Mouse (Mus musculus): Measurements from ENCODE around the gene Git1. TPM values are rescaled to one million over a fixed set of nuclear protein-coding genes. Genes with fewer than 3 reads are reported as not detected.
A peak's percentile ranks its signal among the peaks of the same experiment; 100 is the strongest.

Git1 gene
- polyA plus RNA-seq, 1 experiment = 110 TPM

DNA sequence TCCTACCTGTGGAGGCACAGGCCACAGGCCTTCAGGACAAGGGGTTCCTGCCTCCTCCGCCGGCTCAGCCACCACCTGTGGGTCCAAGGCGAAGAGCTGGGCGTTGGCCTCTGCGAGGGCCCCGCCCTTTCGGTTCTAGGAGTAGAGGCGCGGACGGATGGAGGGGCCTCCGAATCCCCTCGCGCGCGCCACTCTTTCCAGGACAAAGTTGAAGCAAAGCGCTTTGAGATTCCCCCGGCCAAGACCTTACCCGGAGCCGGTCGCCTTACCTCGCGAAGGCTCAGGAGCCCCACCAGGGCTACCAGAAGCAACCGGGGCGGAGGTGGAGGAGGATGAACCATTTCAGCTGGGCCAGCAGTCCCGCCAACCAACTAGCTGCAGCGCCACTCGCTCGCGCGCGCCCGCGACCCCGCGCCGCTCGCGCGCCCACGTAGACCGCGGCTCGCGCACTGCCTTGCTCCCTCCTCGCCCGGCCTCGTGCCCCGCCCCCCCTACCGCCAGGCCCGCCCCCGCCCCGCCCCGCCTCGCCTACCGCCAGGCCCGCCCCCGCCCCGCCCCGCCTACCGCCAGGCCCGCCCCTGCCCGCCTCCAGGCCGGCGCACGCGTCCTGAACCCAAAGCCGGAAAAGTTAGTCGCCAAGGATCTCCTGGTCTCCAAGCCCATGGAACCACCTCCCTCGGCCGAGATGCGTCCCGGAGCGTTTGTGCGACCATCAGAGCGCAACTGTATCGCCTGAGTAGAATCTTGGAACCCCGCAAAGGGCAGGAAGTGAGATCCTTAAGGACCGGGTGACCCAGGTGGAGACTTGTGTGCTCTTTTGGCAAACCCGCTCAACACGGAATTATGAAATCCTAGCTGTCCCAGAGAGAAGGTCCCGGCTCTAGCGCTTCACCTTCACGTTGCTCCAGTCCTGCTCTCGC, 19.8 kb downstream of the Git1 start:
- no peak overlapping the region for H3K27ac ChIP-seq (ENCODE audit: insufficient read depth, low read length)
- WGBS = under 1% methylated on average over 66 of the region's 84 CpGs
- no peaks in the 10 kb centered on the region for H3K4me1 ChIP-seq (ENCODE audit: control insufficient read depth, insufficient read depth, low read length)
- no peaks in the 10 kb centered on the region for H3K27me3 ChIP-seq (ENCODE audit: control insufficient read depth, insufficient read depth, low read length)
- DNase-seq = peak; percentile 83 to 84
- H3K4me3 ChIP-seq (replicated peaks; ENCODE audit: insufficient read depth, low read depth, low read length) = peak overlapping the region; percentile 86
- no peak for TF ChIP-seq CTCF (IDR thresholded peaks at IDR 0.05; ENCODE audit: borderline replicate concordance, insufficient read depth, low read depth, low read length)
- TF ChIP-seq POLR2A (IDR thresholded peaks at IDR 0.05; ENCODE audit: borderline replicate concordance, insufficient read depth, low read length) = no peak

DNA sequence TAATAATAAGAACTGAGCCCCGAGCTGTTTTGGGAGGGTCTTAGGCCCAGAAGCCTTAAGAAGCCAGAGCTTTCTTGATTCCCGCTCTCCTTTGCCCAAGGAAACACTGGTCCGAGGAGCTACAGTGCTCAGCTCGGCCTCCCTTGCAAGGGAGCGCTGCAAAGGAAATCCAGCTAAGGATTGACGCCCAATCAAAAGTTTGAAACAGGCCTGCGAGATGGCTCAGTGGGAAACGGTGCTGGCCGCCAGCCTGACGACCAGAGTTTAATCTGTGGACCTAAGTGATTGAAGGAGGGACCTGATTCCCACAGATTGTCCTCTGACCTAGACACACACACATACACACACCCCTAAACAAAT, 20.4 kb downstream of the Git1 start:
- H3K27ac ChIP-seq (ENCODE audit: insufficient read depth, low read length) = no peak overlapping the region
- H3K4me1 ChIP-seq (ENCODE audit: control insufficient read depth, insufficient read depth, low read length) = no peaks in the 10 kb centered on the region
- TF ChIP-seq POLR2A (IDR thresholded peaks at IDR 0.05; ENCODE audit: borderline replicate concordance, insufficient read depth, low read length) = no peak
- no peak for TF ChIP-seq CTCF (IDR thresholded peaks at IDR 0.05; ENCODE audit: borderline replicate concordance, insufficient read depth, low read depth, low read length)
- H3K4me3 ChIP-seq (replicated peaks; ENCODE audit: insufficient read depth, low read depth, low read length) = peak overlapping the region; percentile 86
- DNase-seq = no peak
- no peaks in the 10 kb centered on the region for H3K27me3 ChIP-seq (ENCODE audit: control insufficient read depth, insufficient read depth, low read length)
- WGBS = 29% methylated on average over 10 of the region's 10 CpGs

DNA sequence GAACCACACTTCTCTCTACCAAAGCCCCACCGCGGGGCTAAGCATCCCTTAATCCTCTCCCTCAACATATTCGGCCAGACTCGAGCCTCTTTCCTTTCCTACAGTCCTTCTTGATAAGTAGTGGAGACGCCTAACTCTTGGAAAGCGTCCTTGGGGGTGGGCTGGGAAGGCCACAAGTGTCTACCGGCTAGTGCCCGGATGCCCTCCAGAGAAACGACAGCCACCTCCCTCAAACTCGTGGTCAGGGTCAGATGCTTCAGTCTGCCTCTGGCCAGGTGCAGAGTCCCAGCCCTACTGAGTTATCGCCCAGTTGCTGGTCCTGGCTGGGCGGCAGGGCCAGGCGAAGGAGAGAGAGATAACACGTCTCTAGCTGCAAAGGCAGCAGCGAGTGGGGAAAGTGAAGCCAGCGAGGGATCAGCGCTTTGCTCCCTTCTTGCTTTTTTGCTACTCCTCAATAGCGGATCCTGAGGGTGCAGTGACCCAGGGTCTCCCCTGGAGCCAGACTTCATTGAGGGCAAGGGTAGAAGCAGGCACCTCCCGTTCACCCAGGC, 21.0 kb downstream of the Git1 start:
- no peak for DNase-seq
- no peaks in the 10 kb centered on the region for H3K27me3 ChIP-seq (ENCODE audit: control insufficient read depth, insufficient read depth, low read length)
- no peaks in the 10 kb centered on the region for H3K4me1 ChIP-seq (ENCODE audit: control insufficient read depth, insufficient read depth, low read length)
- H3K4me3 ChIP-seq (replicated peaks; ENCODE audit: insufficient read depth, low read depth, low read length) = no peak overlapping the region
- 37% methylated on average over 19 of the region's 19 CpGs for WGBS
- TF ChIP-seq CTCF (IDR thresholded peaks at IDR 0.05; ENCODE audit: borderline replicate concordance, insufficient read depth, low read depth, low read length) = no peak
- no peak for TF ChIP-seq POLR2A (IDR thresholded peaks at IDR 0.05; ENCODE audit: borderline replicate concordance, insufficient read depth, low read length)
- H3K27ac ChIP-seq (ENCODE audit: insufficient read depth, low read length) = no peak overlapping the region

DNA sequence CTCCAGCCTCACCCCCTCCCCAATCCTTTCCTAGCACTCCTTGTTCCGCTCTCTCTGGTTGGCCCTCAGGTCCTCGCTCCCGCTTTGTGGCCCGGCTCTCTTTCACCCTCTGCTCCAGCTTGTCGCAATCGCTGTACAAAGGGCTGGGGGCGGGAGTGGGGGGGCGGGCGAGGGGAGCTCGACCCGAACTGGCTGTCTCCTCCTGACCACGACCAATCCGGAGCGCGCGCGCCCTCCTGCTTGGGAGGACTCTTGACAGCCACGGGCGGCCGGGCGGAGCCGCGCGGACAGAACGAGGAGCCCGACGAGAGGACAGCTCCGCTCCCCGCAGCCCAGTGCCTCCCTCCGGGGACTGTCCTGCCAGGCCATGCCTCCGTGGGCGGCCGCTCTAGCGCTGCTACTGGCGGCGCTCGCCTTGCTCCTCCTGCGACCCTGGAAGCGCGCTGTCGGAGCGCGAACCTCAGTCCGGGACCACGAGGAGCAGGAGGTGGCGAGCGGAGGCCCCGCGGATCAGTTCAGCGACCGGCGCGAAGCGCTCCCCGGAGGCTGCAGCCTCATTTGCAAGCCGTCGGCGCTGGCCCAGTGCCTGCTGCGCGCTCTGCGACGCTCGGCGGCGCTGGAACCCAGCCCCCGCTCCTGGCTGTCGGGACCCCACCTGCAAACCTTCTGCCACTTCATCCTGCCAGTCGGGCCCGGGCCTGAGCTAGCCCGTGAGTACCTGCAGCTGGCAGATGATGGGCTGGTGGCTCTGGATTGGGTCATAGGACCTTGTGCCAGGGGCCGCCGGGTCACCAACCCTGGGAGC, 21.7 kb downstream of the Git1 start, which contains the start of gene Abhd15:
TSS of gene Abhd15 (plus strand) at position 290 of the 805 bp plus-strand sequence.
- Histone ChIP-seq H3K4me3 (replicated peaks; ENCODE audit: insufficient read depth, low read depth, low read length) (peak within 1 kb of the TSS; percentile 46), H3K27me3 (ENCODE audit: control insufficient read depth, insufficient read depth, low read length) (no peaks in the 10 kb centered on the region), H3K27ac (ENCODE audit: insufficient read depth, low read length) (no peak within 1 kb of the TSS), H3K4me1 (ENCODE audit: control insufficient read depth, insufficient read depth, low read length) (no peaks in the 10 kb centered on the region)
- WGBS = 1% methylated on average over 72 of the region's 72 CpGs
- no peak for TF ChIP-seq POLR2A (IDR thresholded peaks at IDR 0.05; ENCODE audit: borderline replicate concordance, insufficient read depth, low read length)
- no peak for TF ChIP-seq CTCF (IDR thresholded peaks at IDR 0.05; ENCODE audit: borderline replicate concordance, insufficient read depth, low read depth, low read length)
- DNase-seq = peak; percentile 61 to 63

DNA sequence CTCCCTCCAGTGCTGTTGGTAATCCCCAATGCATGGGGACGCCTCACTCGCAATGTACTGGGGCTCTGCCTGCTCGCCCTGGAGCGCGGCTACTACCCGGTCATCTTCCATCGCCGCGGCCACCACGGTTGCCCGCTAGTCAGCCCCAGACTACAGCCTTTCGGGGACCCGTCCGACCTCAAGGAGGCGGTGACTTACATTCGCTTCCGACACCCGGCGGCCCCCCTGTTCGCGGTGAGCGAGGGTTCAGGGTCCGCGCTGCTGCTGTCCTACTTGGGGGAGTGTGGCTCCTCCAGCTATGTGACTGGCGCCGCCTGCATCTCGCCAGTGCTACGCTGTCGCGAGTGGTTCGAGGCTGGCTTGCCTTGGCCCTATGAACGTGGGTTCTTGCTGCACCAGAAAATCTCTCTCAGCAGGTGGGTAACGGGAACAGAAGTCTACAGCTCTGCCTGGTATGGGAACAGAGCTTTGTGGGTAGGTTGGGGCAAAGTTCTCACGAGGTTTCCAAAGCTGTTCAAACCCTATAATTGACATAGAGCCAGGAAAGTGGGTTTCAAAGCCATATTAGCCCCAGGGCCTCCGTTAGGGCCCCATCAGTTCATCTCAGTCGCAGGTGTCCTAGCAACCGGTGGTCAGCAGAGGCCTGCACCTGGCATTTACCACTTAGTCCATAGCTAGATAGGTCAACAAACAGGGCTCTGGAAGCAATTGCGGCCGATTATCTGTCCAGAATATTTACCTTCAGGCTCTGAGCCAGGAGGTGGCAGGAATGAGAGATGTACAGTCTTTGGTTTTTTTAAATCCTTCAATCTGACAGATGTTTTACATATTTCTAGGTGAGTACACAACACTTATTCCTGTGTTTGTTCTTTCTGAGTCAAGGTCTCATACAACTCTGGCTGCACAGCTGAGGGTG, 22.5 kb downstream of the Git1 start, which contains the start of gene Trp53i13:
TSS of gene Trp53i13 (minus strand) at position 344 of the 916 bp plus-strand sequence.
- DNase-seq = no peak
- no peaks in the 10 kb centered on the region for H3K4me1 ChIP-seq (ENCODE audit: control insufficient read depth, insufficient read depth, low read length)
- peak within 1 kb of the TSS; percentile 46 for H3K4me3 ChIP-seq (replicated peaks; ENCODE audit: insufficient read depth, low read depth, low read length)
- H3K27ac ChIP-seq (ENCODE audit: insufficient read depth, low read length) = no peak within 1 kb of the TSS
- 25% methylated on average over 39 of the region's 39 CpGs for WGBS
- no peaks in the 10 kb centered on the region for H3K27me3 ChIP-seq (ENCODE audit: control insufficient read depth, insufficient read depth, low read length)
- TF ChIP-seq POLR2A (IDR thresholded peaks at IDR 0.05; ENCODE audit: borderline replicate concordance, insufficient read depth, low read length) (no peak), CTCF (IDR thresholded peaks at IDR 0.05; ENCODE audit: borderline replicate concordance, insufficient read depth, low read depth, low read length) (no peak)

DNA sequence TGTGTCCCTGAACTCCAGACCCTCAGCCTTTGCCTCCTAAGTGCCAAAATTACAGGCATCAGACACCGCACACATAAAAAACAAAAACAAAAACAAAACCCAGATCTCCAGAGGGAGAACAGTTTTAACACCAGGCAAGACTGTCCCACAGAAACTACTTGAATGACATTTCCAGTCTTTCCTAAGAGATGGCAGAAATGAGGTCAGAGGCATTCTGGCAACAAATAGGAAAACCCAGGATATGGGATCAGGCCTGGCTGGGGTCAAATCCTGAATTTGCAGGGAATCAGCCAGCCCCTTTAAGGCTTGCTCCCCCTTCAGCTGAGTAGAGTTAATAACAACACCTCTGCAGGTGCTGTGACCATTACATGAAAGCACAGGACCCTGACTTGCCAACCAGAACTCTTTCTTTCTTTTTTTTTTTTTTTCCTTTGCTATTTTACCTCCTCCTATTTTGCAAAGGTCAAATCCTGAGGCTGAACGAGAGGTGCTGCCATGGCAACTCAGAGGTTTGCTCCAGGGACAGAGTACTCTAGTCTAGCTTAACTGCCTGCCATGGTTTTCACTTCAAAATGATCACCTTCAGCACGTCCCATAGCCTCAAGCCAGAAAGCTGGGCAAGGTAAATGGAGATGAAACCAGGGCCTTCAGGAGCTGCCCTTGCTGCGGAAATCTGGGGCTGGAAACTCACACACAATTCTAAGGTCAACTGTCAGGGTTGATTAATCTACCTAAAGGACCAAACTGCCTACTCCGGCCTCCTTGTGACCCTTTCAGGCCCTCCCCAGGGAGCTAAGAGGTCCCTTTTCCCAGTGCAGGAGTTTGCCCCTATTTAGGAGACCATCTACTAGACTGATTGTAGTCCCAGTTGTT, 23.4 kb downstream of the Git1 start:
- no peak for DNase-seq
- H3K27me3 ChIP-seq (ENCODE audit: control insufficient read depth, insufficient read depth, low read length) = no peaks in the 10 kb centered on the region
- no peak overlapping the region for H3K4me3 ChIP-seq (replicated peaks; ENCODE audit: insufficient read depth, low read depth, low read length)
- 90% methylated on average over 5 of the region's 5 CpGs for WGBS
- TF ChIP-seq POLR2A (IDR thresholded peaks at IDR 0.05; ENCODE audit: borderline replicate concordance, insufficient read depth, low read length) (no peak), CTCF (IDR thresholded peaks at IDR 0.05; ENCODE audit: borderline replicate concordance, insufficient read depth, low read depth, low read length) (no peak)
- H3K4me1 ChIP-seq (ENCODE audit: control insufficient read depth, insufficient read depth, low read length) = no peaks in the 10 kb centered on the region
- no peak overlapping the region for H3K27ac ChIP-seq (ENCODE audit: insufficient read depth, low read length)

Data from cerebellum, adult 2 months (tissue).